Mouse (Mus musculus): ENCODE measurements around the gene Srsy. TPM values are rescaled to one million over a fixed set of nuclear protein-coding genes. Genes with fewer than 3 reads are reported as not detected.

Srsy gene
- not detected for polyA plus RNA-seq (2014; fragmentation: Illumina TruSeq; extraction: RNeasy Lipid Tissue Mini Kit (QIAGEN cat#74804); ENCODE audit: insufficient read depth, low read depth, low replicate concordance)

DNA sequence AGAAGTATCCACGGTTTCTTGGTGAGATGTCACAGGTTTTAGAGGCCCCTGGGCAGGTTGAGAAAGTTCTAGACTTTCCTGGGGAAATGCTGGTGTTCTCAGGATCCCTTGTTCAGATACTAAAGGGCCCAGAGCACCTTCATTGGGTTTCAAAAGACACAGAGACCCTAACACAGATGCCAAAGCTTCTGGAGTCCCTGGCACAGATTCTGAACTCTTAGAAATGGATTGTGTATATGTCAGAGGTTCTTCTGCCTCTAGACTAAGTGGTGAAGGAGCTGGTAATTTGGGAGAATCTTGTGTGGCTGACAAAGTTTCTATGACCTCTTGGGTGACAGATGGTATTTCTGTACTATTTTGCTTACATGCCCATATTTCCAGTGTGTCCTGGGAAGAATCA, at the start of gene Srsy:
Srsy (minus strand) TSS at position 101 of the 400 bp plus-strand sequence.

Other genes with a start within 250 kb of the Srsy start
- gene Gm21904, start 91.1 kb downstream of the Srsy start, polyA plus RNA-seq (2014; fragmentation: Illumina TruSeq; extraction: RNeasy Lipid Tissue Mini Kit (QIAGEN cat#74804); ENCODE audit: insufficient read depth, low read depth, low replicate concordance), result not detected
- gene Gm20772, start 62.6 kb downstream of the Srsy start, polyA plus RNA-seq (2014; fragmentation: Illumina TruSeq; extraction: RNeasy Lipid Tissue Mini Kit (QIAGEN cat#74804); ENCODE audit: insufficient read depth, low read depth, low replicate concordance), result not detected
- gene Gm20831, start 62.6 kb downstream of the Srsy start, polyA plus RNA-seq (2014; fragmentation: Illumina TruSeq; extraction: RNeasy Lipid Tissue Mini Kit (QIAGEN cat#74804); ENCODE audit: insufficient read depth, low read depth, low replicate concordance), result not detected
- not detected for gene Gm21764, start 124.5 kb upstream of the Srsy start, polyA plus RNA-seq (2014; fragmentation: Illumina TruSeq; extraction: RNeasy Lipid Tissue Mini Kit (QIAGEN cat#74804); ENCODE audit: insufficient read depth, low read depth, low replicate concordance)
- not detected for gene Ssty1, start 151.8 kb upstream of the Srsy start, polyA plus RNA-seq (2014; fragmentation: Illumina TruSeq; extraction: RNeasy Lipid Tissue Mini Kit (QIAGEN cat#74804); ENCODE audit: insufficient read depth, low read depth, low replicate concordance)

Data from lung, adult 10 weeks (tissue).